Mouse (Mus musculus): Measurements from ENCODE around the gene Ctnnbip1.
A peak's percentile ranks its signal among the peaks of the same experiment; 100 is the strongest.

The Ctnnbip1 gene

GRCm38 (mm10) chr4:149523961-149524360 lies 5.9 kb downstream of the Ctnnbip1 start:
- DNase-seq = no peak

DNA sequence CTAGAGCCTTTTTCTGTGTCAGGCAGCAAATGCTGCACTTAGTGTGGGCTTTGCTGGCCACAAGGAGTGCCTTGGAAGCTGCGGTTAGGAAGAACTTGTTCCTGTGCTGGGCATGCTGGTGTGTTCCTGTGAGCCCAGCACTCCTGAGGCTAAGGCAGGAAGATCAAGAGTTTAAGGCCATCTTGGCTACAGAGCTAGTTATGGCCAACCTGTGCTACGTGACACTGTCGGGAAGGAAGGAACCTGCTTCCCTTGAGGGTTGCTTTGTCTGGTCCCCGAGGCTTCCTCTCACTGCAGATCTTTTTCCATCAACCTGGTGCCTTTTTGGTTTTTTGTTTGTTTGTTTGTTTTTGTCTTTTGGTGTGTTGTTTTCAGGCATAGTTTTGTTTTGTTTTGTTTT lies 7.1 kb downstream of the Ctnnbip1 start:
- no peak for DNase-seq

DNA sequence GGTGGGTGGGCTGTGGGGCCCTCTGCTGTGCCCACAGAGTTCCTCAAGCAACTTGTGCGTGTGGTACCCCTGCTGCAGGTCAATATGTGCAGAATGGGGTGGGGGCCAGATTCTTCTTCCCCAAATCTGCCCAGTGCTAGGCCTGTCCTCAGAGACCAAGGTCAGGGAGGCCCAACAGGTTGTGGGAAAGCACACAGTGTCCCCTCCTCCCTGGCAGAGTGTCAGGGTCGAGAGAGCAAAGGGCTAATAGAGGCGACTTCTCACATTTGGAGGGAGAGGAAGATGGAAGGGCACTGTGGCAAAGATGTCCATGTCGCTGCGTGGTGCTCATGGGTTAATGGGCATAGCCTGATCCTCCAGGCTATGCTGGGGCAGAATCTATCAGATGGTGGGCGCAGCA lies 7.8 kb downstream of the Ctnnbip1 start:
- DNase-seq = no peak

GRCm38 (mm10) chr4:149526330-149526729 lies 8.3 kb downstream of the Ctnnbip1 start:
- no peak for DNase-seq

GRCm38 (mm10) chr4:149527621-149528354 lies 9.8 kb downstream of the Ctnnbip1 start:
- DNase-seq = no peak

DNA sequence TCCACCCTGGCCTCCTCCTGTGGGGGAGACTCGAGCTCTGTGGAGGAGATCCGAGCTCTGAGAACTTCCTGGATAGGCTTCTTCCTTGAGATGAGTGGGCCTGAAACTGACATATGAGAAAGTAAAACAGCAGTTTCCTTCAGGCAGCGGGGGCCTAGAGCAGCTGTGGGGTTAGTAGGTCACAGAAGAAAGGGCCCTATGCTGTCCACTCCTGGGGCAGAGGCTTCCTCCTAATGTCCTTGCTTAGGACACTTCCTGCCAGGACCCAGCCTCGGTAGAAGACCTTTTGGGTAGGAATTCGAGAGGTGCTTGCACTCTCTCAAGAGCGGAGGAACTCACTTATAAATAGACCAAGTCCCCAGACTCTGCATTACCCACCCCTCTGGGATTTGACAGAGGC lies 11.7 kb downstream of the Ctnnbip1 start:
- no peak for DNase-seq

DNA sequence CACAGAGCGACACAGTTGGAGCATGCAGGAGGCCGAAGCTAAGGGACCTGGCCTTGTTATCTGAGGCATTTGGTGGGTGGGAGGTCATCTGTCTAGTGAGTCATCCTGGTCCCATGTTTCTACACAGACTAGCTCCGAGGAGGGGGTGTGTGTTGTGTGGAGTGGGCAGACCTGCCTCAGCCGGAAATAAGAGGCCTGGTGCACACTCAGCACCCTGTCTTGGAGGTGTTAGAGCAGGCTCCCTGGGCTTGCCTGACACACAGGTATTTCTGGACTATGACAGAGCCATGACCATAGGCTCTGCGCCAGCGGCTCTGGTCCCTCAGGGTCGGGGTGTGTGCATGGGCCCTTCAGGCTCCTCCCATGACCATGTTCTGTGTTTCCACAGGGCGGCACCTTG lies 21.4 kb downstream of the Ctnnbip1 start:
- no peak for DNase-seq

GRCm38 (mm10) chr4:149541935-149542334 lies 23.9 kb downstream of the Ctnnbip1 start:
- peak; percentile 19 for DNase-seq

GRCm38 (mm10) chr4:149542431-149542830 lies 24.4 kb downstream of the Ctnnbip1 start:
- DNase-seq = no peak

- DNase-seq = peak; percentile 83
Measured at GRCm38 (mm10) chr4:149542927-149543553, 25.0 kb downstream of the Ctnnbip1 start.

DNA sequence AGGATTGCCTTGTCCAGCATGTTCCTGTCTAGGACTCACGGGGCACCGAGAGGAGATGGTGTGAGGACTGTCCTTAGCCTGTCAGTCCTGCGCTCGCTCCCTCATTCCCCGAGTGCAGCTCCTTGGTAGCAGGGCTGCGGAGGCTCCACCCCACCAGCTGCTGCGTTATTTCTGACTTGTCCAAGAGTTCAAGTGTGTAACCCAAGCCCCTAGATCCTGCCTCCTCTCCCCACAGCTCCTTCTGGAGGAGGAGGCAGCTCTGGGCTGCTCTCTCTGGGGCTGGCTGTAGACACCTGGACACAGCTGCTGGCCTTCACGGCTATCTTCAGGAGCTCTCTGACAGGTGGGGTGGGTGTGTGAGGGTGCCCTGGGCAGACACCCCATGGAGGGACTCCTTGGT lies 26.9 kb downstream of the Ctnnbip1 start:
- DNase-seq = no peak

DNA sequence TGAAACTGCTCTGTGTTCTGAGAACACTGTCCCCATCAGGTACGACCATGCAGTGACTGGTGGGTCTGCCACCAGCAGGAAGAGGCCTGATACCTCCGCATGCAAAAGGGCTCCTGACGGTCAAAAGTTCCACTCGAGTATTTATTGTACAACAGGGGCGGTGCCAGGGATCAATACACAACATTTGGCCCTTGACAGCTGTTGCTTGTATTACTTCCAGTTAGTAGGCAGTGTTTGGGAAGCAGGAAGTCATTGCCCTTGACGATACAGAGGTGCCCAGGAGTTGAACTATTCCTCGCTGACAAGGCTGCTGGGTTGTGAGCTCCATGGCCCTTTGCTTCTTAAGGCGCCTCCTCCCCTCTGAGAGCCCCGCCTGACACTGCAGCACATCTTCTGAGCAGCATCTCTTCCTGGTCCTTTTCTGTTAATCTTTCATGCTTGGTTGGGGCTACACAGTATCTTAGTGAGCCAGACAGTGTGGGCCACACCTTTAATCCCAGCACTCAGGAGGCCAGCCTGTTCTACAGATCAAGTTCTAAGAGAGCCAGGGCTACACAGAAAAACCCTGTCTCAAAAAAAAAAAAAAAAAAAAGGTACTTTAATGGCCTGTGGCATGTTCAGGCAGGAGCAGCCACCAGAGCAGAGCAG lies 28.9 kb downstream of the Ctnnbip1 start:
- no peak for DNase-seq

- no peak for DNase-seq
Measured at GRCm38 (mm10) chr4:149547523-149547922, 29.5 kb downstream of the Ctnnbip1 start.

DNA sequence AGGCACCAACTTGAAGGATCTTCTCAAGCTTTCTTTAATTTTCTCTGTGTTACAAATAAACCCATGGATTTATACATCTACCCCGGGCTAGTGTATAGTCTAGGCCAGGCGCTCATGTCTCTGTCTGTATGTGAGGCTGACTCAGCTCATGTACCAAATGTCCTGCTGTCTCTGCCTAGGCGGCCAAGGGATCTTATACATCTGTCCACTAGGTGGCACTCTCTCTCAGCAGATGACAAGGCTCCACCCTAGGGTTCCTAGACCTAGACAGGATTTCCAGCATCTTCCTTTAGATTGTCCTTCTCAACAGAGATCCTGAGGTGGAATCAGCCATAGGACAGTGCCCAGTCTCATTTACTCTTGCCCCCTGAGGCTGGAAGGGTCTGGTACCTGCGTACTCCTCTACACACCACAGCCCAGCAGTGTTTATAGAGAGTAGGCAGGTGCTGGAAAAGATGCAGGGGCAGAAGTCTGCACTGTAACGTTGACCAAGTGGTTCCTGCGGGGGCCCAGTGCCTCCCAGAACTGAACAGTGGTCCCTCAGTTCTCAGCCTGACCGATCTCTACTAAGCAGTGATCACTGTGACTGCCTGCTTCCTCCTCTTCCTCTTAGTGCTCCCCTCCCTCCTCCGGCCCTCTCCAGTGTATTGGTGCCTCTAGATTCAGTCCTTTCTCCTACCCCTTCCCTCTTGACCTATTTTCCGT lies 31.3 kb downstream of the Ctnnbip1 start:
- peak; percentile 68 for DNase-seq

DNA sequence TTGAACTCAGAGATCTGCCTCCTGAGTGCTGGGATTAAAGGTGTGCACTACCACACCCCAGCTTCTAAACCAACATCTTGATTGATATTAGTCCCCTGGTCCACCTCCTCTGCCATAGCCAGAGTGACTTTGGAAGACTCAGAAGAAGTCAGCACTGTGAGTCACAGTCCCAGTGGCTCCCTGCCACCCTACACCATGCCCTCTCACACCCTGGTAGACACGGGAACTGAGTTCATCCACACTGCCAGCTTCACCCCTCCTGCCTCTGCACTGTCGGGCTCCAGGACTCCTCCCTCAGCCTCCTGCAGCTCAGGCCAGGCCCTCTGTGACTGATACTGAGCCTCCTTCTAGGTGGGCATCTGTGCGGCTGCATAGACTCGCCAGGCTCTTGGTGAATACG lies 32.8 kb downstream of the Ctnnbip1 start:
- no peak for DNase-seq

DNA sequence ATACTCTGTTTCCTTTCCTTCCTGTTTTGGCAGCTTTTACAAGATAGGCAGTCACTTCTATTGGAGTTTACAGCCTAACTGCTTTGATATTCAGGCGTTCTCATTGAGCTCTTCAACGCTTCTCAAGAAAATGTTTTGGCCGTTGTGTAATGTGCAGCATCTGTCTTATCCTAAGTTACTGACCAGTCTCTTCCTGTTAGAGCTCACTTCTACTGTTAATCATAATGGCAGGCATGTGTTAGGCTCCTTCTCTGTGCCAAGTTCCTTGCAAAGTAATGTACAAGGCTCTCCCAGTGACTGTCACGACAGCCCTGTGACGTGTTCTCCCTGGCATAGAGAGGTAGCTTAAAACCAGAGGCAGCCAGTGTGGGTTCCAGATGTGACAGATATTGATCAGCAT lies 33.7 kb downstream of the Ctnnbip1 start:
- DNase-seq = no peak

GRCm38 (mm10) chr4:149553834-149554233 lies 35.8 kb downstream of the Ctnnbip1 start:
- no peak for DNase-seq

DNA sequence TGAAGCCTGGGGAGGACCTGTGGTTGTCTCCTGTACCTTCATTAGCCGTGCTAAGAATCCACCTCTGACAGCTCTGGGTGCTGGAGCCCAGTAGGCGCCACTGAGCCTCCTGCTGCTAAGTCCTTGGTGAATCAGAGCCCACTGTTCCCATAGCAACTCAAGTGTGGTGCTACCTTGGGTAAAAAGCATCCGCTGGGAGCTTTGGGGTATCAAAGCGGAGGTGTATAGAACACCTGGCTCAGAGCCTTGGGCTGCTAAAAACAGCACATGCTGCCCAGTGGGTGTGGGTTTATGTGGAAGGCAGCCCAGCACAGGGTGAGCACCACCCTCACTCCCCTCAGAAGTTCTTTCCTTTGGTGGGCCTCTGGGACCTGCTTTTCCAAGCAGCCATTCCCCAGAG lies 38.1 kb downstream of the Ctnnbip1 start:
- no peak for DNase-seq

GRCm38 (mm10) chr4:149557905-149558304 lies 39.9 kb downstream of the Ctnnbip1 start:
- DNase-seq = no peak

DNA sequence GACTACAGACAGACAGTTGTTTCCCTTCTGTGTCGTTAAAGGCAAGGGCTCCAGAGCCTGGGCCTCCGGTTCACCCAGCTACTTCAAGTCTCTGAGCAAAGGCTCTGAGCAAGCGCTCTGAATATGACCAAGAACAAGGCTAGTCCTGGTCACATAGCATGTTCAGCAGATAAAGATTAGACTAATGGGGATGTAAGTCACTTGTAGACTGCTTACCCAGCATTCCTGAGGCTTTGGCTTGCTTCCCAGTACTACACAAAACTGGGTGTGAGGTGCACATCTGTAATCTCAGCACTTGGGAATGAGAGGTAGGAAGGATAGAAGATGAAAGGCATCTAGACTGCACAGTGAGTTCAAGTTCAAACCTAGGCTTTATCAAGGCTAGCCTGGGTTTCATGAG lies 40.4 kb downstream of the Ctnnbip1 start:
- no peak for DNase-seq

DNA sequence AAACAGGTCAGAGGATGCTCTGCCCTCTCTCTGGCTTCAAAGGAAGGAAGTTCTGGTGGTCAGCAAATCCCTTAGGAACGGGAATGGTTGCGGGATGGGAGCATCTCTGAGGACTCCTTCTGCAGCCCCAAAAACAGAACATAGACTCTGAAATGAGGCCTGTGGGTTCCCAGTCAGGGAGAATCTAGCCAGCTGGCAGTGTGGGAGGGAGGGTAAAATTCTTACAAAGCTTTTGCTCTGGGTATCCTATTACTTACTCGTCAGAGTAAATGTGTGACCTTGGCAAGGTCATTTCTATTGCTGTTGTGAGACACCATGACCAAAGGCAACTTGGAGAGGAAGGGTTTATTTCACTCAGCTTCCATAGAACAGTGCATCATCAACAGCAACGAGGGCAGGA lies 43.4 kb downstream of the Ctnnbip1 start:
- no peak for DNase-seq

GRCm38 (mm10) chr4:149561986-149562904 lies 44.2 kb downstream of the Ctnnbip1 start:
- DNase-seq = no peak
